Mouse (Mus musculus): Measurements from ENCODE around the gene Ciita. TPM values are rescaled to one million over a fixed set of nuclear protein-coding genes. Genes with fewer than 3 reads are reported as not detected.

Ciita gene
- total RNA-seq, 1 experiment from 2014 or later: 137 TPM

DNA sequence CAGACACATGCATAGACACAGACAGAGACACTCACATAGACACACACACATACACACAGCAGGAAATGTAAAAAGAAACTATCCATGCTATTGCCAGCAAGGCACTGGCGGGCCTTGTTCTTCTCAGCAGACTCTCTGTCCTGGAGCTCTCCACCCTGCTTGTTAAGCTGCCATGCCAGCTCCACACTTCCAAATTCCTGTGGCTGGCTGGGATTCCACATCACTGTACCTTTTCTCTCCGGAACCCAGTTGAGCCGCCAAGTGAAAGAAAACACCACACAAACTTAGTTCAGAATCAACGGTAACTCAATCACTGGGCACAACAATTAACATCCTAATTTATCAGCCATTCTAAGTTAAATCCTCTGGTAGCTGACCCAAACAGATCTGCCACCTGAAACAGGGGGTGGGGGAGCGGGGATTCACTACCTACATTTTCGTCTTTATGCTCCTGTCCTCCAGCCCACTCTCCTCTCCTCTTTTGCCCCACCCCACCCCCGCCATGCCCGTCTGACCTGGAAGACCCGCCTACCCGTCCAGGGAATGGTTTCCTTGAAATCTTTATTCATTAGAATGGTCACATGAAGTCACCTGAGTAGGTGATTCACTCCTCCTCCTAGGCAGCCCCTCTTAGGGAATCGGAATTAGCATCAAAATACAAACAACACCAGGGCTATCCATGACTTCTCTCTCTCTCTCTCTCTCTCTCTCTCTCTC, 12.3 kb upstream of the Ciita start:
- ATAC-seq (ENCODE audit: extremely low read depth, insufficient number of reproducible peaks, low FRiP score, poor library complexity, severe bottlenecking): no peak

DNA sequence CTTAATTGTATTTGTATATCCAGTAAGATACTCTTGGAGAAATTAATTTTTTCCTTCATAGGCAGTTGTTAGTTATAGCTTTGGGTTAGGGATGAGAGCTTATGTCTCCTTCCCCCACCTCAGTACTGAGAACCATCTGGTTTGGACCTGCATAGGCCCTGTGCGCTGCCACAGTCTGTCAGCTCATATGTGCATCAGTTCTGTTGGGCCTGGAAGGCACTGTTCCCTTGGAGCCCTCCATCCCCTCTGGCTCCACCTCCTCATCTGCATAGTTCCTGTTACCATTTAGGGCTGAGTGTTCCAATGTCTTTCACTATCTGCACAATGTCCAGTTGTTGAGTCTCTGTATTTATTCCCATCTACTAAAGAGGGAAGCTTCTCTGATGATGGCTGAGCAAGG, 11.7 kb upstream of the Ciita start:
- ATAC-seq (ENCODE audit: extremely low read depth, insufficient number of reproducible peaks, low FRiP score, poor library complexity, severe bottlenecking): no peak

DNA sequence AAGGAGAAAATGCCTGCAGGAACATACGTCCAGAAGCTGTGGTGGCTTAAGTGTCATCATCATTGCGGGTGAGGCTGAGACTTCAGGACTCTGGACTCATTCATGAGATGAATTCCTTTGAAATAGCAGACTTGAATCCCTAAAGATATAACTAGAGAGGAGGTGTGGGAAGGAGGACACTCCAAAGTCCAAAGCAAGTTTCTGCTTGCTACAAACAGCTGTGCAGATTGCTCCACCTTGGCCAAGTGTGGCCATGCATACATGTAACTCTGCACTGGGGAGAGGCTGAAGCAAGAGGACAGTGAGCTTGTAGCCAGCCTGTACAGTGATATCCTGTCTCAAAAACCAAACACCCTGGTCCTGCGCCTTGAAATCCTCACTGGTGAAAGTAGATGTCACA, 7.9 kb upstream of the Ciita start:
- no peak for ATAC-seq (ENCODE audit: extremely low read depth, insufficient number of reproducible peaks, low FRiP score, poor library complexity, severe bottlenecking)

DNA sequence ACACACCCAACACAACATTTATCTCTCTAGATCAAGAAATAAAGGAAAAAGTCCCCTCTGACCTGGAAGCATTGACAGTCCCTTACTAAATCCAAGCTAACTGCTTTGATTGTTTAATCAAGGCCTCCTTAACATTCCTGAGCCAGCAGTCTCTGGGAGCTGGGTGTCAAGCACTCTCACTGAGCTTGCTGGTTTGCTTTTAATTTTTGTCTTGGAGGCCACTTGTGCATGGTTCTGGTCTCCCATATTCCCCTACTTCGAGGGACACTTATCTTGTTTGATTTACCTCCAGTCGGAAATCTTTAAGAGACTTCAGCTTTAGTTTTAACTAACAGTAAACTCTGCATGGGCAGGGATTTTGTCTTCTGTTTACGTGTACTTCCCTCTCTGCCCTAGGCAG, 4.9 kb upstream of the Ciita start:
- no peak for ATAC-seq (ENCODE audit: extremely low read depth, insufficient number of reproducible peaks, low FRiP score, poor library complexity, severe bottlenecking)

DNA sequence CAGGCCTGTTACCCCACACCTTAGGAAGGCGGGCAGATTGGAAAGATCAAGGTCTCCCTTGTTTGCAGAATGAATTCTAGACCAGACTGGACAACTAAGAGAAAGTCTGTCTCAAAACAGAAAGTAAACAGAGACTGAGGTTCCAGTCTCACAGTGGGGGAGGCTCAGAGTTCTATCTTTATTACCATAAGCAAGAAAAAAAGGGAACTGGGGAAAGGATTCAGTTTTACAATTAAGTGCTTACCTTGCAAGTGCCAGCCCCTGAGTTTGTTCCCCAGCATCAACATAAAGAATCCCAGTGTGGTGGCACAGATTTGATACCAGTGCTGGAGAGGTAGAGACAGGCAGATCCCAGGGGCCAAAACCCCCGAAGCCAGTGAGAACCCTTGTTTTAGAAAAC, 3.9 kb upstream of the Ciita start:
- 0 out of 2 replicates have a peak, but pooled peaks have one; percentile 16 for ATAC-seq (ENCODE audit: extremely low read depth, insufficient number of reproducible peaks, low FRiP score, poor library complexity, severe bottlenecking)

DNA sequence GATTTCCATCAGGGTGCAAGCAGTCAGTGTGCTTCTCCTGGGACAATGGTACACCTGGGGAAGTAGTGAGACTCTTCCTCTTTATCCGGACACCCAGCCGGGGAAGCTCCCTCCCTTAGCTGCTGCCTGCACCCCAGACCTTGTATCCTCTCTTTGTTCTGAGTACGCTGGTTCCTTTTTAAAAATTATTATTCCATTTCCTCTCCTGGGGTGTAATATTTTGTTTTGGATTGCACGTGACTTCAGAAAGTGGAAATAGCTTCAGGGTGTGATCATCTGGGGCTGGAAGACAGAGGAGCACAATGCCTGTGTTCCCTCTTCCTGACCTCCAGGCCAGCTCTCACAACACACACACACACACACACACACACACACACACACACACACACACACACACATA, 2.5 kb downstream of the Ciita start:
- ATAC-seq (ENCODE audit: extremely low read depth, insufficient number of reproducible peaks, low FRiP score, poor library complexity, severe bottlenecking): no peak

DNA sequence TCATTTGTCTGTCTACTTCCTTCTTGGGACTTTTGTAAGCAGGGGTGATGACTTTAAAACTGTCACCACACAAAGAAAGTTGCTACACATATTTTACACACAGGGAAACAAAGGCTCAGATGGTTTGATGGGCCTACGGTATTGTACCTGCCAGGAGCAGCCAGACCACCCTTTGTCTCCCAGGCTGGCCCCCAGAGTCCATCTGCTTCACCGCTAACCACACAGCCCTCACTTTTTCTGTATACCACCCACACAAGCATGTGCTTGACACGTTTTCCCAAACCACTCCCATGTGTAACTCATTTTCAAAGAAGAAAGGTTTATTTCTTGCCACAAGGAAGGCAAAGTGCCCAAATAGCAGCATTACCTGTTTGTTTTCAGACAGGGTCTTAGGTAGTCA, 7.1 kb downstream of the Ciita start:
- no peak for ATAC-seq (ENCODE audit: extremely low read depth, insufficient number of reproducible peaks, low FRiP score, poor library complexity, severe bottlenecking)

DNA sequence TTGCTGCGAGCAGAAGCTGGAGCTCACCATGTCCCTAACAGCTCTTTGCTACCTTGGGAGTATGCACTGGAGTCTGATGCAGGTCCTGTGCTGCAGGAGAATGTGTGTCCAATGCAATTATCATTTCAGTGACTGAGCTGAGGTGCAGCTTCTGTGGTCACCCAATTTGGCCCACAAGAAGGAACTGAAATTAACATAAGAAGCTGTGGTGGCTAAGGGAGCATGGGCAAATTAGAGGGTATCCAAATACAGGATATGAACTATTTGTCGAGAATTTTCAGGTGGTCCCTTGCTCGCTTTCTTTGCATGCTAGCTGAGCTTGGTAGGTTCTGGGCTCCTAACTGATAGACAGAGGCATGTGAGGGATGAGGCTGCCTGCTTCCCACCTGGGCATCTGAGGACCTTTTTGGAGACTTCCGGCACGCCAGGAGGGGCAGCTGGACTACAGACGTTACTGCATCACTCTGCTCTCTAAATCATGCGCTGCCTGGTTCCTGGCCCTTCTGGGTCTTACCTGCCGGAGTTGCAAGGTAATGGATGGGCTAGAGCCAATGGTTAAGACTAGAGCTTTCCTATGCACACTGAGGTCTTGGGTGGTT, 8.1 kb downstream of the Ciita start:
- peak; percentile 74 for ATAC-seq (ENCODE audit: extremely low read depth, insufficient number of reproducible peaks, low FRiP score, poor library complexity, severe bottlenecking)

DNA sequence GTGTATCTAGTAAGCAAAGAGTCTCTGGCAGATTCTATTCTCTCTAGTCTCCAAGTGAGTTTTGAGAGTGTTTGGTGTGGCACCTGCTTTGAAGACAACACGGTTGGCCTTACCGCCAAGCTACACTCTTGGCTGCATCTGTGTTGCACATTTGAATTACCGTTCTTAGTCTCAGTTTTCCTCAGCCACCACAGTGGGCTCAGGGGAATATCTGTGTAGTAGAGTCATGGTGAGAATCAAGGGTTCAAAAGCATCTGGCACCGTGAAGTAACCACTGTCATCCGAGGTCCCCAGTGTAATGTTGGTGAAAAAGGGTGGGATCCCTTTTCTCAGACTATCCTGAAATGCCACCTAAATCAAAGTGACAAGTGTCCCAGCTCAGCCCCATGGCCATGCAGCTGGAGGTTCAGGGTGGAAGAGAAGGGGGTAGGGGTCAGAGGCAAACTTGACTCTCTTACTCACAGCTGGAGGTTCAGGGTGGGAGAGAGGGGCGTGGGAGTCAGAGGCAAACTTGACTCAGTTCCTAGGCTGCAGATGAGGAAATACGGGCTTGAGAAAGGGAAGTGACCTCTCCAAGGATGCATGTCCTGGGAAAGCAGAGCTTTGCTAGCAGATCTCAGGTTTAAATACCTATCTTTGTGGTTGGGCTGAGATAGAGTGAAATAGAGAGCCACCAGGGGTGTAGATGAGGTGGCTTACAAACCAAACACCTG, 9.1 kb downstream of the Ciita start:
- ATAC-seq (ENCODE audit: extremely low read depth, insufficient number of reproducible peaks, low FRiP score, poor library complexity, severe bottlenecking): no peak

DNA sequence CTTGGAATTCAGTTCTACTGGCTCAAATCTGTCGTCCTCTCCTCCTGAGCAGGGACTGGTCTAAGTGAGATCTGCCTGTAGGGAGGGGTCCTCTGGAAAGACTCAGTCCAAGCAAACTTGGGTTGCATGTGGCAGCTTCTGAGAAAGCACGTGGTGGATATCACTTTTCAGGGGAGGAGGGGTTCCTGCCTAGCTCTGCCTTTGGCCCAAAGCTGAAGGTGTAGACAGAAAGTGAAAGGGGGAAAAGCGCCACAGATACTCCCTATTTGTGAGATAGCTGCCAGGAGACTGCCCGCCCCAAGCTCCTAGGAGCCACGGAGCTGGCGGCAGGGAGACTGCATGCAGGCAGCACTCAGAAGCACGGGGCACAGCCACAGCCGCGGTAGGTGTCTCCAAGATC, 9.6 kb downstream of the Ciita start:
- ATAC-seq (ENCODE audit: extremely low read depth, insufficient number of reproducible peaks, low FRiP score, poor library complexity, severe bottlenecking): no peak

DNA sequence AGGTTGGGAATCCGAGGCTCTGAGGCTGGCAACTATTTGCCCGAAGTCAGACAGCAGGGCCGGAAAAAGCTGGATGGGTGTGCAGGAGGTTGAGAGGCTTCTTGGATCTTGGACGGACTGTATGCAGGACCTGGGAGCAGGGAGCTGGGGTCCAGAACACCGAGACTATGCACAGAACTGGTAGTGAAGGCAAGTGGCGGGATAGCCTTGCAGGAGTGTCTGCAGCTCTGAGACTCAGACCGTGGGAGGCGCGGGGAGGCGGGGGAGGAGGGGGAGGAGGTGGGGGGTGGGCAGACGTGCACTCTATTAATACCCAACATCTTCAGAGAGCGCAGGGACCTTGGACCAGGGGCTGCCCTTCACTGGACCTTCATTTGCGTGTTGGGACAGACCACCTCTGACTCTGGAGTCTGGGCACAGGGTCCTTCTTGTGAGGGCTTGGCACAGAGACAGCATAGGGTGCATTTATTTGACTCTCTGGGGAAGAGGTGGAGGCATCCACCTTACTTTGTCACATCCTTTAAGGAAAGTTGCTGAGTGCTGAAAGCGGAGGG, 10.1 kb downstream of the Ciita start:
- no peak for ATAC-seq (ENCODE audit: extremely low read depth, insufficient number of reproducible peaks, low FRiP score, poor library complexity, severe bottlenecking)

DNA sequence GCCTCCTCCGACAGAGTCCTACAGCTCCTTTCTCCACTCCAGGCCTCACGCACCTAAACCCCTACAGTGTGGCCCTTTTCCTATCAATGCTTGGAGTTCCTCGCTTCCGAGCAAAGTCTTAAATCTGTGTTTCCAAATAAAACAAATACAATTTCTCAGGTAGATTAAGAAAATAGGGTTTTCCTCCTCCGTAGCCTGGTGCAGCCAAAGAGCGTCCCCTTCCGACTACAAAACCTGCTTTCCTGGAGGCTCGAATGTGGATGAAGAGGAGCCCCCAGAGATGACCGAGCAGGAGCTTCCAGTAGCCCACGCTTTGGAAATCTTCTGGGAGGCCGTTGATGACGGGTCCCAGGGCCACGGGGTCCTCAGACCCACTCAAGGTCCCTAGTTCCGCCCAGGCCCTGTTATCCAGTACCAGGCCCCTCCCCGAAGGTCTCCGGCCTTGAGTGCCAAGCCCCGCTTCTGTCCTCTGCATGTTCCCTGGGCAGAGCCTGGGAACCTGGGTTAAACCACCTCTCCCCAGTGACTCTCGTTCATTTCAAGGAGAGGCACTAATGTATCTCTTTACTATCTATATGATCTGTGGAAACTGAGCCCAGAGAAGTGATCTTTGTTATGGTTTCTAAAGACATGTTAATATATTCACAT, 10.8 kb downstream of the Ciita start:
- ATAC-seq (ENCODE audit: extremely low read depth, insufficient number of reproducible peaks, low FRiP score, poor library complexity, severe bottlenecking): no peak

DNA sequence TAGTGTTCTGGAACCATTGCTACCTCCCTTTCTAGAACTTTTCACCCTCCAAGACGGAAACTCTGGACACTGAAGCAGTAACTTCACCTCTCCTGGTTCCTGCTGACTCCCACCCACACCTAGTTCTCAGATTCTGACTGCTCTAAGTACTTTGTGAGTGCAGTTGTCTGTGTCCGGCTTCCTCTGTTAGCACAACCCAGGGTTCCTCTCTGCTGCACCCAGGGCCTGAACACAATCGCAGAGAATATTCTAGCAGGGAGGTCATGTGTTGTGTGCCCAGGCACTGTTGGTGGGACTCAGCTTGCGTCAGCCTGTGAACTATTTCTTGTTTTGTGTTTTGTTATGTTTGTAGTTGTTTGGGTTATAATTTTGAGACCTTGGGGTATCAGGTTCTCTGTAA, 11.9 kb downstream of the Ciita start:
- no peak for ATAC-seq (ENCODE audit: extremely low read depth, insufficient number of reproducible peaks, low FRiP score, poor library complexity, severe bottlenecking)

DNA sequence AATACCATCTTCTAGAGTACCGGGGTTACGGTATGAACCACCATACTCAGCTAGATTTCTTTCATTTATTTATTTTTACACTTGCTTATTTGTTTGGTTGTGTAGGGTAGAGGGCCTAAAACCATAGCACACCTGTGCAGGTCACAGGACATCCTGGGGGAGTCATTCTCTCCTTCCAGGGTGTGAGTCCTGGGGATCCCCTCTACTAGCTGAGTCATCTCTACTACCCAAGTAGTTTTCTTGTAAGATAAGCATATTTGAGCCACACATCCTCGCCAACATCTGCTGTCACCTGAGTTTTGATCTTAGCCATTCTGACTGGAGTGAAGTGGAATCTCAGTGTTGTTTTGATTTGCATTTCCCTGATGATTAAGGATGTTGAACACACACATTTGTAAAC, 12.7 kb downstream of the Ciita start:
- no peak for ATAC-seq (ENCODE audit: extremely low read depth, insufficient number of reproducible peaks, low FRiP score, poor library complexity, severe bottlenecking)

DNA sequence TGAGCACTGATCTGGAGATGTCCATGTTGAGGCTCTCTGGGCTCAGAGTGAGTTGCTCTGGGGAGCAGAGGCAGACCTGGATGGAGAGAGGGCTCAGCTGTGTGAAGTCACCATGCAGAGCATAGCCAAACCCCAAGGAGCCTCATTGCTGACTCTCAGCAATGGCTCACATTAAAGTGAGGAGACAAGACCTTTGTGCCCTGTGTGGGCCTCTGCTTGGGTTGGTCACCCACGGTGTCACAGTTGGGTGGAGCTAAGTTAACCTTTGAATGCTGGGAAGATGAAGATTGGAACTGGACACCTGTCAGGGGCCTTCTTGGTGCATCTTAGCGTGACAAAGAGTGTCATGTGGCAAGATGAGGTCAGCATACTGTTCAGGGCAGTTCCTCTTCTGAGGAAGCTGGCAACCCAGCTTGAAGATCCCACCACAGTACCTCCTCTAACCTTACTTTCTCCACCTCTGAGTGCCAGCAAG, 16.0 kb downstream of the Ciita start:
- ATAC-seq (ENCODE audit: extremely low read depth, insufficient number of reproducible peaks, low FRiP score, poor library complexity, severe bottlenecking): peak; percentile 41; the same call in 1 of the 2 replicates

DNA sequence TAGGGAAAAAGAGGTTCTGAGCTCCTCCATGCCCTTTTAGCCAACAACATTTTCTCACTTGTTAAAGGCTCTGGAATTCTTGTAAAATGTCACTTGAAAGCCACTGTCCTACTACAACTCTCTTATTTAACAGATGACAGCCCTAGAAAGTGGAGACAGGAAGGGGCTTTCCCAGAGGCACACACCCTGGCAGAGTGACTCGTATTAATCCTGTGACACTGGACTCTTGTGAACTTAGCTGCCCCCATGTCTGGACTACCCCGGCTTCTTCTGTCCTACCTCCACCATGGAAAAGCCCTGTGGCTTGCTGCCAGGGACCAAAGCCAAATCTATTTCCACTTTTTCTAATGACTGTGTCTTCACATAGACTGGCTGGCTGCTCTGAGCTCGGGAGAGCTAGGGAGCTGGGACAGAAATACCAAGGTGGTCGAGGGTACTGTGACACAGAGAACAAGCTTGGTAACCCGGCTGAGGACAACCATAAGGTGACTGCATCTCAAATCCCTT, 18.3 kb downstream of the Ciita start:
- ATAC-seq (ENCODE audit: extremely low read depth, insufficient number of reproducible peaks, low FRiP score, poor library complexity, severe bottlenecking): no peak

DNA sequence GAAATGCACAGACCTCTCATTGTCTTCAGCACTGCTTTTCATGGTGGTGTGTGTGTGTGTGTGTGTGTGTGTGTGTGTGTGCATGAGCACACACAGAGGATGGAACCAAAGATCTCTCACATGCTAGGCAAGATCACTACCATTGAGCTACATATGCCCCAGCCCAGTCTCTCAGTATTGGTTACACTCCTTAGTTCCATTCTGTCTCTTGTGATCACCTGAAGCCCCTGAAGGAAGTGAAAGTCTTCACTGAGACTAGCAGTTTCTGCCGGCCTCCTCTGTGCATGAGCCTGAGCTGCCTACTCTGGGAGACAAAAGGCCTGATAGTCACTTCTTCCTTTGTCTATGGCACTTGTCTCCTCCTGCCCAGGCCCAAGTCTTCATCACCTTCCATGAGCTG, 19.3 kb downstream of the Ciita start:
- ATAC-seq (ENCODE audit: extremely low read depth, insufficient number of reproducible peaks, low FRiP score, poor library complexity, severe bottlenecking): peak; percentile 68

DNA sequence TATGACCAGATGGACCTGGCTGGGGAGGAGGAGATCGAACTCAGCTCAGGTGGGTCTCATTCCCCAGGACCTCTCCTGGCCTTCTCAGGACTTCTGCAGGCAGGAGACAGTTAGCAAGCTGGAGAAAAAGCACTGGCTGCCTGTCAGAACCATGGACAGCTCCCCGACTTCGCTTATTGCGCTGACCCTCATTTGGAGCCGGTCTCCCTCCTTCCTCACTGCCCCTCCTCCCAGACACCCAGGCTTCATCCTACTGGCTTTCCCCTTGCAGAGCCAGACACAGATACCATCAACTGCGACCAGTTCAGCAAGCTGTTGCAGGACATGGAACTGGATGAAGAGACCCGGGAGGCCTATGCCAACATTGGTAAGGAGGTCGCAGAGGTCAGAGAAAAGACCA, 22.0 kb downstream of the Ciita start:
- no peak for ATAC-seq (ENCODE audit: extremely low read depth, insufficient number of reproducible peaks, low FRiP score, poor library complexity, severe bottlenecking)

DNA sequence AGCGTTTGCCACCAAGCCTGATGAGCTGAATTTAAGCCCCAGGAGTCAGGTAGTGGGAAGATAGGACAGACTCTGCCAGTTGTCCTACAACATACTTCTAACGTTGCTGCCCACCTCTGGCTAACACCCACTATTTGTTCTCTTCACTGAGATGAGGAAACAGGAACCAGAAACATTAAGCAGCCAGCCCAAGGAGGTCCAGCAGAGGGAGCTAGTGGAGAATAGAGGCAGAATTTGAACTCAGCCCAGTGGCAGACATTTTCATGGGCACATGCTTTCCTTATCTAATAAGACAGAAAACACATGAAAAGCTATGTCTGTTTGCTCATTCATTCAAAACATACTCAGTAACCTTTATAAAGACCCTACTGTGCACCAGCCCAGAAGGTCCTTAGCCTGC, 23.2 kb downstream of the Ciita start:
- ATAC-seq (ENCODE audit: extremely low read depth, insufficient number of reproducible peaks, low FRiP score, poor library complexity, severe bottlenecking): no peak

Data from neutrophil, adult 5-6 weeks (primary cell).